Mouse (Mus musculus): ENCODE measurements around the gene Nusap1.
"Not testable (repeated sequence)": the region's sequence is repeated elsewhere in the genome, so short reads cannot be mapped to it uniquely, and the experiment has no call there.

Nusap1 gene

GRCm38 (mm10) chr2:119618199-119618982 is at the start of gene Nusap1, which contains the start of gene Oip5:
Gene Nusap1, plus strand, starts transcription at chr2:119618298.
Gene Oip5, minus strand, starts transcription at chr2:119618469.
- DNase-seq: peak; percentile 94

GRCm38 (mm10) chr2:119572471-119572870 is 45.6 kb upstream of the Nusap1 start:
- DNase-seq: no peak

- no peak for DNase-seq
Observed at GRCm38 (mm10) chr2:119581571-119581970, 36.5 kb upstream of the Nusap1 start.

GRCm38 (mm10) chr2:119583439-119583838 is 34.7 kb upstream of the Nusap1 start:
- DNase-seq: no peak

- DNase-seq: no peak
Observed at GRCm38 (mm10) chr2:119584282-119584681, 33.8 kb upstream of the Nusap1 start.

- DNase-seq: peak; percentile 47
Observed at GRCm38 (mm10) chr2:119587383-119587782, 30.7 kb upstream of the Nusap1 start.

GRCm38 (mm10) chr2:119591247-119591646 is 26.9 kb upstream of the Nusap1 start:
- no peak for DNase-seq

- no peak for DNase-seq
Observed at GRCm38 (mm10) chr2:119593765-119594112, 24.4 kb upstream of the Nusap1 start.

- peak; percentile 96 for DNase-seq
Observed at GRCm38 (mm10) chr2:119594113-119594981, 23.8 kb upstream of the Nusap1 start.

GRCm38 (mm10) chr2:119595308-119595707 is 22.8 kb upstream of the Nusap1 start:
- DNase-seq: no peak

- peak; percentile 34 for DNase-seq
Observed at GRCm38 (mm10) chr2:119596781-119597330, 21.2 kb upstream of the Nusap1 start.

- no peak for DNase-seq
Observed at GRCm38 (mm10) chr2:119601027-119601426, 17.1 kb upstream of the Nusap1 start.

- DNase-seq: not testable (repeated sequence)
Observed at GRCm38 (mm10) chr2:119601575-119601974, 16.5 kb upstream of the Nusap1 start.

- no peak for DNase-seq
Observed at GRCm38 (mm10) chr2:119602488-119602887, 15.6 kb upstream of the Nusap1 start.

- no peak for DNase-seq
Observed at GRCm38 (mm10) chr2:119603909-119604308, 14.2 kb upstream of the Nusap1 start.

GRCm38 (mm10) chr2:119605361-119605973 is 12.6 kb upstream of the Nusap1 start:
- DNase-seq: no peak

GRCm38 (mm10) chr2:119607023-119607422 is 11.1 kb upstream of the Nusap1 start:
- DNase-seq: no peak

- DNase-seq: no peak
Observed at GRCm38 (mm10) chr2:119617841-119618198, 278 bp upstream of the Nusap1 start.

GRCm38 (mm10) chr2:119619002-119619401 is 904 bp downstream of the Nusap1 start:
- not testable (repeated sequence) for DNase-seq

- no peak for DNase-seq
Observed at GRCm38 (mm10) chr2:119621302-119621701, 3.2 kb downstream of the Nusap1 start.

GRCm38 (mm10) chr2:119636781-119637180 is 18.7 kb downstream of the Nusap1 start:
- DNase-seq: no peak

- DNase-seq: no peak
Observed at GRCm38 (mm10) chr2:119641214-119641912, 23.3 kb downstream of the Nusap1 start.

GRCm38 (mm10) chr2:119644254-119644653 is 26.2 kb downstream of the Nusap1 start:
- DNase-seq: no peak

Data from kidney, adult 11 months (tissue).